Mouse (Mus musculus) lung, postnatal 0 days (tissue): ENCODE measurements around the gene Csk.

Source experiments
- CTCF ChIP-seq: IDR thresholded peaks from 2 replicates; pipeline ENCODE4 v1.5.1; 2016; ENCODE audit warnings: antibody characterized with exemption, mild to moderate bottlenecking
- EP300 ChIP-seq: IDR thresholded peaks from 2 replicates; pipeline ENCODE4 v1.6.1; 2016; ENCODE audit warnings: antibody characterized with exemption, mild to moderate bottlenecking, control low read depth

DNA sequence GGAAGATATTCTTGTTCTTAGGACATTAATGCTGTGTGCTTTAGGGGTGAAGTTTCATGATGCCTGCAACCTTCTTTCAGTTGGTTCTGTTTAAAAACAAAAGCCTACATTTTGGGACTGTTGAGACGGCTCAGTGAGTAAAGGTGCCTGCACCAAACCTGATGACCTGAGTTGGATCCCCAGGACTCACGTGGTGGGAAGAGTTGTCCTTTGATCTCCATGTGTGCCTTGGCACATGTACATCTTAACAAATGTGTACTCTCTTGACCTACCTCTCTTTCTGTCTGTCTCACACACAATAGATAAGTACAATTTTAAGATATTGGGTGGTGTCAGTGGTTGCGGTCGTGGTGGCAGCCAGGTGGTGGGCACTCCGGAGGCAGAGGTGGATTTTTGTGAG lies 32.6 kb upstream of the Csk start:
- TF ChIP-seq EP300 (no peak), CTCF (no peak)
